Comparison of ENCODE assay signal across 18 mouse cellular contexts in genomic region chr1:128013698-128014386, GRCm38 (mm10).
DNase-seq lines count a peak whose midpoint lies in the region; ATAC-seq lines count a peak whose summit lies in the region.
"Had no signal": no experiment of that assay in that cellular context is flagged by ENCODE, and none has a peak within 500 bp of the region (broad histone marks: within the 10 kb centered on the region; RNA-seq: fewer than 3 reads in every experiment).

No protein-coding gene starts in this region.

- H3K4me3 ChIP-seq in liver, embryonic 16.5 days (ENCODE audit: low read depth, low read length), result no peak overlapping the region
- no peak overlapping the region for H3K4me3 ChIP-seq in kidney, embryonic 14.5 days (ENCODE audit: low read length)
- H3K4me3 ChIP-seq: erythroblast, embryonic 14.5 days; hindbrain, embryonic 15.5 days; neural tube, embryonic 12.5 days had no signal

- peak; percentile 69 for ATAC-seq in liver, embryonic 16.5 days (ENCODE audit: low read depth)
- ATAC-seq in kidney, embryonic 14.5 days (ENCODE audit: low FRiP score, low TSS enrichment), result no peak
- ATAC-seq: intestine, postnatal 0 days had no signal

- WGBS in liver, embryonic 16.5 days (ENCODE audit: insufficient replicate concordance), result 36% methylated on average over 4 of the region's 4 CpGs
- 83% methylated on average over 4 of the region's 4 CpGs for WGBS in kidney, embryonic 14.5 days

- no peaks in the 10 kb centered on the region for H3K27me3 ChIP-seq in liver, embryonic 16.5 days (ENCODE audit: control insufficient read depth, insufficient read depth, low read depth, low read length)
- H3K27me3 ChIP-seq in kidney, embryonic 14.5 days (ENCODE audit: control insufficient read depth, insufficient read depth, low read length), result no peaks in the 10 kb centered on the region
- H3K27me3 ChIP-seq: hindbrain, embryonic 15.5 days; neural tube, embryonic 12.5 days had no signal

- intact Hi-C loops in heart, postnatal 25 days (cut with DNase I), result no loop called here

- peak; percentile 17 for DNase-seq in heart, adult 8-10 months (ENCODE audit: low spot score)
- no peak for DNase-seq in heart, postnatal 25 days (ENCODE audit: low spot score)
- DNase-seq in 416B (ENCODE audit: low read depth), result peak; percentile 12
- DNase-seq in c-Kit-positive CD71-positive TER-119-negative erythroid progenitor cells, embryonic 14.5 days (ENCODE audit: low read depth), result peak; percentile 16
- no peak for DNase-seq in right cerebral cortex, adult 2 months (ENCODE audit: low spot score in 2 of 2)
- no peak for DNase-seq in right cerebral cortex, adult 18-20 months
- DNase-seq: adrenal gland, postnatal 10 days; B cell, adult 2 months; cerebellum, postnatal 10 days; gastrocnemius, postnatal 25 days; kidney, postnatal 25 days; left cerebral cortex, postnatal 4 days had no signal

- H3K4me2 ChIP-seq in liver, embryonic 16.5 days (ENCODE audit: low read depth, low read length), result no peak overlapping the region
- H3K4me2 ChIP-seq in kidney, embryonic 14.5 days (replicated peaks; ENCODE audit: low read depth, low read length), result no peak overlapping the region
- H3K4me2 ChIP-seq: hindbrain, embryonic 15.5 days; neural tube, embryonic 12.5 days had no signal

- no peak overlapping the region for H3K27ac ChIP-seq in liver, embryonic 16.5 days (ENCODE audit: low read length)
- H3K27ac ChIP-seq in kidney, embryonic 14.5 days (ENCODE audit: low read depth, low read length), result no peak overlapping the region
- H3K27ac ChIP-seq: hindbrain, embryonic 15.5 days; neural tube, embryonic 12.5 days had no signal

- no peaks in the 10 kb centered on the region for H3K9me3 ChIP-seq in liver, embryonic 16.5 days (replicated peaks; ENCODE audit: control insufficient read depth, low read length)
- no peaks in the 10 kb centered on the region for H3K9me3 ChIP-seq in kidney, embryonic 14.5 days (ENCODE audit: control insufficient read depth, low read length)
- H3K9me3 ChIP-seq: hindbrain, embryonic 15.5 days; neural tube, embryonic 12.5 days had no signal

- H3K4me1 ChIP-seq in liver, embryonic 16.5 days (ENCODE audit: control insufficient read depth, low read depth, low read length), result no peaks in the 10 kb centered on the region
- H3K4me1 ChIP-seq in kidney, embryonic 14.5 days (ENCODE audit: control insufficient read depth, insufficient read depth, low read length), result no peaks in the 10 kb centered on the region
- H3K4me1 ChIP-seq: hindbrain, embryonic 15.5 days; neural tube, embryonic 12.5 days had no signal

- no peak overlapping the region for H3K9ac ChIP-seq in liver, embryonic 16.5 days (ENCODE audit: low read depth, low read length)
- no peak overlapping the region for H3K9ac ChIP-seq in kidney, embryonic 14.5 days (ENCODE audit: low read depth, low read length)
- H3K9ac ChIP-seq: hindbrain, embryonic 15.5 days; neural tube, embryonic 12.5 days had no signal

- H3K36me3 ChIP-seq in liver, embryonic 16.5 days (ENCODE audit: control insufficient read depth, insufficient read depth), result no peaks in the 10 kb centered on the region
- H3K36me3 ChIP-seq in kidney, embryonic 14.5 days (ENCODE audit: control insufficient read depth, insufficient read depth, low read length), result no peaks in the 10 kb centered on the region
- H3K36me3 ChIP-seq: hindbrain, embryonic 15.5 days had no signal

Comparison
In these comparisons a context has a peak if more than half of its experiments do, and no peak if none do; other contexts are left out.
1. DNase-seq: peak in heart, adult 8-10 months (single experiment), 416B (single experiment) and c-Kit-positive CD71-positive TER-119-negative erythroid progenitor cells, embryonic 14.5 days (single experiment); none in heart, postnatal 25 days (single experiment), right cerebral cortex, adult 2 months (0 of 2) and right cerebral cortex, adult 18-20 months (single experiment).